Mouse (Mus musculus): Measurements from ENCODE around the gene Defb48. TPM values are rescaled to one million over a fixed set of nuclear protein-coding genes. Genes with fewer than 3 reads are reported as not detected.

Defb48 gene
- polyA plus RNA-seq, 1 experiment from 2014 or later: not detected

DNA sequence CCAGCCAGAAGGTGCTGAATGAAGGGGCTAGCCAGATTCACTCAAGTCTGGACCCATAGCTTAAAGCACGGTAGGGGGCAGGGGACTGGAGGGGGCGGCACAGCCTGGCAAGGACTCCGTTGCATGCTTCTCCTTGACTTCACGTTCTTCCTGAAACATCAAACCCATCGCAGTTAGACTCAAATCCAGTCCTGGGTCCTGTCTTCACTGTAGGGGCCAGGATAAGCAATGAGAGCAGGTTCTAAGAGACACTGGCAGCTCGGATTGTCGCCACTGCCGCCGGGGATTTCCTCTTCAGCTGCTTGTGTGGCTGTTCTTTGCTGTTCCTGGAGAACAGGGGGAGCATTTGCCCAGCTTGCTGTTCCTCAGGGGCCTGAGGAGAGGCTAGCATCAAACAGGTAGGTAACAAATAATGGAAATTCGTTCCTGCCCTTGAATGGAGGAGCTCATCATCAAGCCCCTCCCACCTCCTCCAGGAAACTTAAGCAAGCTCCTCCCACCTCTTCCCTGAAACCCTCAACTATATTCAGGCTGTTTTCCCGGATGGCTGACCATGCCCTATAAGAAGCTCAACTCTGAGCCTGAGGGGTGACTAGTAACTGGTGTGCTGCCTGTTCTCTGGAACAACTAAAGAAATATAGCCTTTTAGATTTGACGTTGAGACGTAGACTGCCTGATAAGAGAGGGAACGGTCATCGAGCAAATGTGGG is 18.3 kb downstream of the Defb48 start:
- WGBS (ENCODE audit: insufficient replicate concordance): 24% methylated on average over 15 of the region's 15 CpGs
- no peaks in the 10 kb centered on the region for H3K36me3 ChIP-seq (replicated peaks; ENCODE audit: insufficient read depth, low read length)
- no peaks in the 10 kb centered on the region for H3K9me3 ChIP-seq (ENCODE audit: low read length)
- H3K4me3 ChIP-seq (ENCODE audit: low read depth, low read length): no peak overlapping the region
- H3K4me1 ChIP-seq (ENCODE audit: insufficient read depth): no peaks in the 10 kb centered on the region
- peak overlapping the region; percentile 45 for H3K4me2 ChIP-seq (ENCODE audit: low read depth, low read length)
- ATAC-seq: no peak
- no peak for DNase-seq
- no peak overlapping the region for H3K9ac ChIP-seq (replicated peaks)
- H3K27me3 ChIP-seq (ENCODE audit: insufficient read depth, low read length): no peaks in the 10 kb centered on the region
- no peak overlapping the region for H3K27ac ChIP-seq (ENCODE audit: low read depth)
- TF ChIP-seq CTCF (IDR thresholded peaks at IDR 0.05; ENCODE audit: low read depth) (no peak), EP300 (IDR thresholded peaks at IDR 0.05; ENCODE audit: low read depth) (no peak)

DNA sequence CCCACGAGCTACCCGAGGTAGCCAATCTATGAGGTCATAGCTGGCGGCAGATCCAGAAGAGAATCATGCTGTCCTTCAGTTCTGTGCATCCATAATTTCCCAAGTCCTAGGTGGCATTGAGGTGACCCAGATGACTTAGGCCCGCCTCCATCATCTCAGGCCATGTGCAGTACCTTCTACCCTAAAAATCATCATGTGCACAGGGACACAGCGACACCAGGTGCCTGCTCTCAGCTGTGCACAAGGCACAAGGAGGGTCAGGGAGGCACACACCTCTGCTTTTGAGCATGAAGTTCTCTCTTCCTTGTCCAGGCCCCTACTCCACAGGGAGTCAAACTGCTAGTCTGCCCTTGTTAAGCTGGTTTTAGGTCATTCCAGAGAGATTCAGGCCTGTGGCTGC is 19.0 kb downstream of the Defb48 start:
- Histone ChIP-seq H3K36me3 (replicated peaks; ENCODE audit: insufficient read depth, low read length) (no peaks in the 10 kb centered on the region), H3K4me2 (ENCODE audit: low read depth, low read length) (no peak overlapping the region), H3K4me3 (ENCODE audit: low read depth, low read length) (no peak overlapping the region), H3K27me3 (ENCODE audit: insufficient read depth, low read length) (no peaks in the 10 kb centered on the region), H3K27ac (ENCODE audit: low read depth) (no peak overlapping the region), H3K9ac (replicated peaks) (no peak overlapping the region), H3K4me1 (ENCODE audit: insufficient read depth) (no peaks in the 10 kb centered on the region), H3K9me3 (ENCODE audit: low read length) (no peaks in the 10 kb centered on the region)
- TF ChIP-seq EP300 (IDR thresholded peaks at IDR 0.05; ENCODE audit: low read depth): no peak
- TF ChIP-seq CTCF (IDR thresholded peaks at IDR 0.05; ENCODE audit: low read depth): 0 out of 2 replicates have a peak, but pooled peaks have one; percentile 31
- no peak for ATAC-seq
- 73% methylated on average over 5 of the region's 5 CpGs for WGBS (ENCODE audit: insufficient replicate concordance)
- DNase-seq: no peak

DNA sequence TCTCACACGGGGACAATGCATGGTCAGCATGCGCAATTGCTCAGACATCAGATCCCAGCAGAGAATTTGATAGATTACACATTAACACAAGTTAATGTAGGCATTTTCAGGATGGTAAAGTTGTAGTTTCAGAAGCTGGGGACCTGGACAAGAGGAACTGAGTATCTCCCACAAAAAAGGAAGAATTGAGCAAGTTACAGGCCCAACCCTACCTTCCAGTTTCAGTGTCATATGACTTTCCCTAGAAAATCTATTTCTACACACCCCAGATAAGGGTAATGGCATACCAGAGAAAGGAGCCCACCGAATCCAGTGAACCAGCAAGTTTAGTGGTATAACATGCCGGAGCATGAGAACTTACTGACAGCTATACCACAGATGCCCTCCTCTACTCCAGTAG is 20.7 kb downstream of the Defb48 start:
- H3K4me2 ChIP-seq (ENCODE audit: low read depth, low read length): no peak overlapping the region
- no peaks in the 10 kb centered on the region for H3K4me1 ChIP-seq (ENCODE audit: insufficient read depth)
- no peak overlapping the region for H3K4me3 ChIP-seq (ENCODE audit: low read depth, low read length)
- H3K9ac ChIP-seq (replicated peaks): no peak overlapping the region
- WGBS (ENCODE audit: insufficient replicate concordance): 72% methylated on average over 4 of the region's 4 CpGs
- H3K9me3 ChIP-seq (ENCODE audit: low read length): no peaks in the 10 kb centered on the region
- no peaks in the 10 kb centered on the region for H3K27me3 ChIP-seq (ENCODE audit: insufficient read depth, low read length)
- DNase-seq (no peak), ATAC-seq (no peak)
- no peak overlapping the region for H3K27ac ChIP-seq (ENCODE audit: low read depth)
- TF ChIP-seq EP300 (IDR thresholded peaks at IDR 0.05; ENCODE audit: low read depth) (no peak), CTCF (IDR thresholded peaks at IDR 0.05; ENCODE audit: low read depth) (no peak)
- no peaks in the 10 kb centered on the region for H3K36me3 ChIP-seq (replicated peaks; ENCODE audit: insufficient read depth, low read length)

DNA sequence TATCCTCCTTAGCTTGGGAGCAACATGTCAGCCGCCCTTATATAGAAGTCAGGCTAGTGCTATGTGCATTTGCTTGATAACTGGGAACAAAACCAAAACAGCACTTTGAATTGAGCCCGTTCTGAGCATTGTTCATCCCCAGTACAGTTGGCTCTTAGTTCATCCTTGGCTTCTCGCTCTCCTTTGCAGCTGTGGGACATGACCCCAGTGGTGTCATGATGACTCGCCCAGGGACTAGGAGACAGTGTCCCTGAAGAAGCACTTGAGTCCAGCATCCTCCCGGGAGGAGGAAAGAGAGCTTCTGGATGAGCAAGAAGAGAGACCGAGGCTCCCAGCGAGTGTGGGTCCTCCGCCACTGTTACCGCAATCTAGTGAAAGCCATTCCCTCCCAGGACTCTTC is 28.2 kb downstream of the Defb48 start:
- H3K4me3 ChIP-seq (ENCODE audit: low read depth, low read length): no peak overlapping the region
- no peak for DNase-seq
- peaks cover 32% of the 10 kb centered on the region for H3K36me3 ChIP-seq (replicated peaks; ENCODE audit: insufficient read depth, low read length)
- H3K4me2 ChIP-seq (ENCODE audit: low read depth, low read length): no peak overlapping the region
- no peaks in the 10 kb centered on the region for H3K4me1 ChIP-seq (ENCODE audit: insufficient read depth)
- H3K27ac ChIP-seq (ENCODE audit: low read depth): no peak overlapping the region
- TF ChIP-seq CTCF (IDR thresholded peaks at IDR 0.05; ENCODE audit: low read depth): no peak
- TF ChIP-seq EP300 (IDR thresholded peaks at IDR 0.05; ENCODE audit: low read depth): no peak
- ATAC-seq: no peak
- no peak overlapping the region for H3K9ac ChIP-seq (replicated peaks)
- 81% methylated on average over 9 of the region's 9 CpGs for WGBS (ENCODE audit: insufficient replicate concordance)
- no peaks in the 10 kb centered on the region for H3K27me3 ChIP-seq (ENCODE audit: insufficient read depth, low read length)
- no peaks in the 10 kb centered on the region for H3K9me3 ChIP-seq (ENCODE audit: low read length)

DNA sequence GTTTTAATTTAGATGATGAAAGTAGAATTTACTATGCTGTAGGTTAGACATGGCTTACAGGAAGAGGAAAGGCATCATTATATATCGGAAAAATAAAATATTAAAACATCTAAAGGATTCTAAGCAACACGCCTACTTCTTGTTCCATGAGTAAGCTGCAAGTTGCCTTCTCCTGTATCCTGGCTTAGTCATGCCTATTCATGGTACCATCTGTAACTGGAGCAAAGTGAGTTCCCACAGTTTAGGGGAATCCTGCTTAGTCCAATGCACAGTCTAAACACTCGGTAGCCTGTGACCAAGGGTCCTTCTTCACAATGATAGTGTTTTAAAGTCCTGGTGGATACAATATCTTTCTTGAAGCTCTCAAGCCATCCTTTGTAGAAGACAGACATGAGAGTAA is 37.5 kb downstream of the Defb48 start:
- TF ChIP-seq CTCF (IDR thresholded peaks at IDR 0.05; ENCODE audit: low read depth) (no peak), EP300 (IDR thresholded peaks at IDR 0.05; ENCODE audit: low read depth) (no peak)
- WGBS (ENCODE audit: insufficient replicate concordance): 82% methylated on average over 3 of the region's 3 CpGs
- no peak for ATAC-seq

DNA sequence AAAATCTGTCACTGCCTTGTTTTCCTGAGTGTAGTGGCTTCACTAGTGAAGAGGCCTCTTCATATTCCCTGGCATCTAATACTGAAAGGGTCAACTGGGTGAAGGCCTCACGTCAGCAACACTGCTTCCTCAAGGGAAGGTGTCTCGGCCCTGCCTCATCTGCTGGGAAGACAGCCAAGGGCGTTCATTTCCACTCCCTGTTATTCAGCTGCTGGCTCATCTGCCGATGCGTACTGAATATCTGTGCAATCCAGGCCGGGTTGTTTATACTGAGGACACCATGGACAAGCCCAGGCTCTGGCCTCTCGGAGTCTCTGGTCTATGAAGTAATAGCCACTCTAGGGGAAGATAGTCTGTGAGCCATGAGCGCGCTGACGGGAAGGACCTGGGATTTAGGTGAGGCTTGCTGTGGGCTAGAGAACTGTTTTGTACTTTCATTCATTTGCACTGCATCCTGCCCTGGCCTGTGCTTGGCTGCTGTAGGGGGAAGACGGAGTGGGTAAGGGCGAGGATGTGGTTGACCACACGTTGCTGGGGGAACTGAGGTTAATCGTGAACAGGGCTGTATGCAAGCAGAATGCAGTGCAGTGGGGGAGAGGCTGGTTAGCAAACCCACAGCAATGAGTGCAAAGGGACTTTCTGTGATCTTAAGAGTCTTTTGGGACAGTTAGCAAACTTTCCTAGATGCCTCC is 43.8 kb downstream of the Defb48 start:
- 31% methylated on average over 14 of the region's 14 CpGs for WGBS (ENCODE audit: insufficient replicate concordance)
- TF ChIP-seq CTCF (IDR thresholded peaks at IDR 0.05; ENCODE audit: low read depth) (no peak), EP300 (IDR thresholded peaks at IDR 0.05; ENCODE audit: low read depth) (no peak)
- no peak overlapping the region for H3K9ac ChIP-seq (replicated peaks)
- no peak overlapping the region for H3K4me2 ChIP-seq (ENCODE audit: low read depth, low read length)
- no peak overlapping the region for H3K4me3 ChIP-seq (ENCODE audit: low read depth, low read length)
- H3K9me3 ChIP-seq (ENCODE audit: low read length): peaks cover 4% of the 10 kb centered on the region; the same call in 1 of the 2 replicates
- peaks cover 23% of the 10 kb centered on the region for H3K36me3 ChIP-seq (replicated peaks; ENCODE audit: insufficient read depth, low read length)
- ATAC-seq: 0 out of 2 replicates have a peak, but pooled peaks have one; percentile 7
- H3K4me1 ChIP-seq (ENCODE audit: insufficient read depth): no peaks in the 10 kb centered on the region
- no peak overlapping the region for H3K27ac ChIP-seq (ENCODE audit: low read depth)
- H3K27me3 ChIP-seq (ENCODE audit: insufficient read depth, low read length): no peaks in the 10 kb centered on the region
- DNase-seq: peak; percentile 52

More for the DNA sequence above, 37.5 kb downstream of the Defb48 start:
- Histone ChIP-seq H3K36me3 (replicated peaks; ENCODE audit: insufficient read depth, low read length) (peaks cover 19% of the 10 kb centered on the region), H3K4me3 (ENCODE audit: low read depth, low read length) (no peak overlapping the region), H3K27me3 (ENCODE audit: insufficient read depth, low read length) (no peaks in the 10 kb centered on the region), H3K4me1 (ENCODE audit: insufficient read depth) (no peaks in the 10 kb centered on the region), H3K4me2 (ENCODE audit: low read depth, low read length) (no peak overlapping the region), H3K9me3 (ENCODE audit: low read length) (no peaks in the 10 kb centered on the region; the same call in 1 of the 2 replicates), H3K9ac (replicated peaks) (no peak overlapping the region), H3K27ac (ENCODE audit: low read depth) (no peak overlapping the region)
- DNase-seq: no peak

Measured in liver, postnatal 0 days (tissue).